Mouse (Mus musculus) ES-CJ7 (cell line): ENCODE data around the gene Dnm3.
A peak's percentile ranks its signal among the peaks of the same experiment; 100 is the strongest.
"Not testable (repeated sequence)": the region's sequence is repeated elsewhere in the genome, so short reads cannot be mapped to it uniquely, and the experiment has no call there.

ENCODE experiments used
- DNase-seq: peaks from one replicate; pipeline ENCODE4 v3.0.0; 2011; ENCODE audit warnings: low read depth, low spot score

Dnm3 gene

GRCm38 (mm10) chr1:162428904-162429303, 48.9 kb downstream of the Dnm3 start:
- DNase-seq: no peak

GRCm38 (mm10) chr1:162425930-162426478, 51.8 kb downstream of the Dnm3 start:
- DNase-seq: no peak

- DNase-seq: no peak
Measured at GRCm38 (mm10) chr1:162422826-162423225, 55.0 kb downstream of the Dnm3 start.

- peak; percentile 54 for DNase-seq
Measured at GRCm38 (mm10) chr1:162413791-162414190, 64.0 kb downstream of the Dnm3 start.

GRCm38 (mm10) chr1:162412787-162413429, 64.9 kb downstream of the Dnm3 start:
- DNase-seq: no peak

GRCm38 (mm10) chr1:162410207-162410965, 67.4 kb downstream of the Dnm3 start:
- no peak for DNase-seq

- DNase-seq: no peak
Measured at GRCm38 (mm10) chr1:162394549-162394948, 83.3 kb downstream of the Dnm3 start.

- DNase-seq: no peak
Measured at GRCm38 (mm10) chr1:162388442-162389165, 89.2 kb downstream of the Dnm3 start.

GRCm38 (mm10) chr1:162373068-162373467, 104.8 kb downstream of the Dnm3 start:
- DNase-seq: not testable (repeated sequence)

- no peak for DNase-seq
Measured at GRCm38 (mm10) chr1:162369726-162370125, 108.1 kb downstream of the Dnm3 start.

- no peak for DNase-seq
Measured at GRCm38 (mm10) chr1:162361978-162362377, 115.9 kb downstream of the Dnm3 start.

- DNase-seq: peak; percentile 66
Measured at GRCm38 (mm10) chr1:162359270-162359669, 118.6 kb downstream of the Dnm3 start.

GRCm38 (mm10) chr1:162358036-162358435, 119.8 kb downstream of the Dnm3 start:
- DNase-seq: peak; percentile 55

GRCm38 (mm10) chr1:162356481-162356880, 121.4 kb downstream of the Dnm3 start:
- no peak for DNase-seq

GRCm38 (mm10) chr1:162354780-162355179, 123.1 kb downstream of the Dnm3 start:
- DNase-seq: peak; percentile 67

GRCm38 (mm10) chr1:162353831-162354230, 124.0 kb downstream of the Dnm3 start:
- DNase-seq: no peak

GRCm38 (mm10) chr1:162349306-162349705, 128.5 kb downstream of the Dnm3 start:
- no peak for DNase-seq

GRCm38 (mm10) chr1:162346456-162347011, 131.3 kb downstream of the Dnm3 start:
- DNase-seq: no peak

GRCm38 (mm10) chr1:162337170-162337569, 140.7 kb downstream of the Dnm3 start:
- DNase-seq: peak; percentile 32

- peak; percentile 81 for DNase-seq
Measured at GRCm38 (mm10) chr1:162336640-162337039, 141.2 kb downstream of the Dnm3 start.

- no peak for DNase-seq
Measured at GRCm38 (mm10) chr1:162336224-162336623, 141.6 kb downstream of the Dnm3 start.

- no peak for DNase-seq
Measured at GRCm38 (mm10) chr1:162328673-162329072, 149.2 kb downstream of the Dnm3 start.
